Mouse (Mus musculus): ENCODE results near the gene Ddx49. TPM values are rescaled to one million over a fixed set of nuclear protein-coding genes. Genes with fewer than 3 reads are reported as not detected.

Gene Ddx49
- total RNA-seq, 4 experiments from 2014 or later: 74.5 to 93.4 (median 86.3) TPM

DNA sequence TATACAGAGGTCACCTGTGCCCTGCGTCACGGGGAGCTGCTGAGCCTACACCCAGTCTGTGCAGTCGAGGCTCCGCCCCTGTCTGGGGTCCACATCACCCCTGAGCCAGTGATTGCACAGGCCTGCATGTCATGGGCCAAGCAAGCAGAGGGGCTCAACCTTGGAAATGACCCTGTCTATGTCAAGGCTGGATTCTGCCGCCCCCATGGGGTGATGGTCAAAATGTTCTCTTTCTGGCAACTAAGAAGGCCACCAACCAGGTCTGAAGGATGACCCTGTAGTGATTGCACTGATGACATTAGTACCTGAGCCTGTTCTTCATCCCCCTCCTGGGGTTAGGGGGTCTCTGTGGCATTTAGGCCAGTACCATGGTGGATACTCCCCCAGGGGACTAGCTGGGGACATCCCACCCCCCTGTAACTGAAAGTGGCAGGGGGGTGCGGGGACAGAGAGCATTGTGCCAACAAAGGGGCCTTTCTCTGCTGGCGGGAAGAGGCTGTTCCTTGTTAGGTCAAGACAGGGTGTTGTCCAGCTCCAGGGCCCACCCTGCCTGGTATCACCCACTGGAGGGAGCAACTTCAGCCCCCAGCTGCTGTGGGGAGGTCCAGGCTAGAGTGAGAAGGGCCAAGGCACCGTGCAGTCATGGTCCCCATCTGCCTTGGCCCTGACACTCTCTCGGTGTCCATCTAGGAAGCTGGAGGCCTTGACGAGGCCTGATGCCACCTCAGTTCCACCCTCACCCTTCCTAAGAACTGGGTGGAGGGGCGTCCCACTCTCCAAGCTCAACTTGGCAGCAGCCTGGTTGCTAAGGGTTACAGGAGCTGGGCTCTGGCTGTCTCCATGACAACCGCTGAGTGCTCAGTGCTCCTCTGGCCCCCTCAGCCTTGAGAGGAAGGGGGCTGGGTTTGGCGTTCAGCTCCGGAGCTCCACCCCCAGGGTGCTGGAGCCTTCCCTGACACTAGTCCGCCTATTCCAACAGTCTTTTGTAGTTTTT is 14.5 kb upstream of the Ddx49 start:
- DNase-seq: no peak

DNA sequence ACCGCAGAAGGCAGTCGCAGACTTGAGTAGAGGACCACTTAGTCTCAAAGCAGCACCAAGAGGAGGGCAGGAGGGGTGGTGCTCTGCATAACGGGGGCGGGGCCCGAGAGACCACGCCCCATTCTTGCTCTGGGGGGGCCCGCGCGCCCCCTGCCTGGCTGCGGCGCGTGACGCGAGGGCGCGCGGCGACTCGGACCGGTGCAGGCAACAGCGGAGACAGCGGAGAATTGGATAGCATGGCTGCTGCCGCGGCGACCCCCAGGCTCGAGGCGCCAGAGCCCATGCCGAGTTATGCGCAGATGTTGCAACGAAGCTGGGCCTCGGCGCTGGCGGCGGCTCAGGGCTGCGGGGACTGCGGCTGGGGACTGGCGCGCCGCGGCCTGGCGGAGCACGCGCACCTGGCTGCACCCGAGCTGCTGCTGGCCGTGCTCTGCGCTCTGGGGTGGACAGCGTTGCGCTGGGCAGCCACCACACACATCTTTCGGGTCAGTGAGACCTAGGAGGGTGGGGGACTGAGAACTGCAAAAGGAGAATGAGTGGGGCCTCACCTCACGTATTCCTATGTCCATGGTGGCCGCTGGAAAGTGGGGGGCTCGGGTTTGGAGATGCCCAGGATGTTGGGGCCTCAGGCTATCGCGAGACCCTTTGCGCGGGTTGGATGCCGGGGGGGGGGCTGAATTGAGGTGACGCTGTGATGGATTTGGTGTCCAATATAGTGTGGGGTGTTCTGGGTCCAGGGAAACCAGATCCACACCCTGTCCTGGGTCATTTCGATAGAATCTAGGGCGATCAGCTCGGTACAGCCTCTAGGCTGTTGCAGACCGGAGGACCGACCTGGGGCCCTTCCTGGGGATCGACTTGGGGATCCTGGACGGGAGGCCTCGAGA is 13.6 kb upstream of the Ddx49 start, which contains the start of gene Cers1:
TSS of gene Cers1 (plus strand) at position 152 of the 887 bp plus-strand sequence.
- DNase-seq: no peak

DNA sequence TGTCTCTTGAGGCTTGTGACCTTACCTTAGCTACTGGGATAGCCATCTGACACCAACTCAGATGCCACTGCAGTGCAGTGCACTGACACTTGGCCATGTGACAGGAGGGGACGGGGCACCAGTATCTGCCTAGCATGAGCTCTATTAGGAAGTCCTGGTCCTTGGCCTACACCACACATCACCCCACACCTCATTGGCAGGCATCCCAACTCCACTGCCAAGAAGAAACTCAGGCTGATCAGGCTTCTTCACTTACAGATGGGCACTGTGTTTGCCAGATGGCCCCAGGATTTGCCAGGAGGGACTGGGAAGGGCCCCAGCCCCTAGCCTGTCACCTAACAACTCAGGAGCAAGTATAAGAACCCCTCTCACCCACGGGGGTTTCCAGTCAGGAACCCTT is 11.1 kb upstream of the Ddx49 start:
- no peak for DNase-seq

DNA sequence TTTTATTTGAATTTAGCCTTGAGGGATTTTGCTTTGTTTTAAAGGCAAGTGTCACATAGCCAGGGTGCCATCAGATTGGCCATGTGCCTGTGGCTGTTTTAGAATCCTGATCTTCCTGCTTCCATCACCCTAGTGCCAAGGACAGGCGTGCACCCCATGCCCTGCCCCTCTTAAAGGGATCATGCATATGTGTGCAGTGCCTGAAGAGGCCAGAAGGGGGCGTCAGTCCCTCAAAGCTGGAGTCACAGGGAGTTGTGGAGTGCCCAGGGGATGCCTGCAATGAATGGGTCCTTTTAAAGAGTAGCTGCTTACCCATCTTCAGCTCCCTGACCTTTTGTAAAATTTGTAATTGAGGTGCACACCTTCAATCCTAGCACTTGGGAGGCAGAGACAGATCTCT is 7.0 kb upstream of the Ddx49 start:
- no peak for DNase-seq

DNA sequence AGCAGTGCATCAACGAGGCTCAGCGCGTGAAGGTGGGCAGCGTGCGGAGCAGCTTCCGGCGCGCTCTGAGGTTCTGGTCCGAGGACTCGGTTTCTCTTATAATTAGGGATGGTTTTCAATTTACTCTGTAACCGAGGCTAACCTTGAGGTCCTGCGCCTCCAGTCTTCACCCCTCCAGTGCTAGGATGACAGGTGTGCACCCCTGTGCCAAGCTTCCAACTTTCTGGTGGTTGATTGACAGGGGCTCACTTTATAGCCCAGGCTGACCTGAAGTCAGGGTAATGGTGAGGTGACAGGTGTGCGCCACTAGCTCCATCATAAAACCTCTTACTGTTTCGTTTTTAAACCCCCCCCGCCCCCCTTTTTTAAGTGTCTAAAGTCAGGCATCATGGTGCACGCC is 612 bp upstream of the Ddx49 start:
- no peak for DNase-seq

DNA sequence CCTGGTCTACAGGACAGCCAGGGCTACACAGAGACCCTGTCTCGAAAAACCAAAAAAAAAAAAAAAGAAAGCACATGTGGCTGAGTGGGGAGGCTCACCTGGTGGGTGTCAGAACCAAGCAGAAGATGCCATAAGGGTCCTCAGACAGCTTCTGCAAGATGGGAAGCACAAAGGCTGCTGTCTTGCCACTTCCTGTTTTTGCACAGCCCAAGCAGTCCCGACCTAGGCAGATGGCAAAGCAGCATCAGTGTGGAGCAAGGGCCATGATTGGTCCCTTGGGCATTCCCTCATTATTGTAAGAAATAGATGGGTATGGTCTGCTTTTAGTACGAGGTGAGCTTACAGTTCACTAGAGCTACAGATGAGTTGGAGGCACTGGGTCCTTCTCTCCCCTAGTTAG is 1.4 kb downstream of the Ddx49 start:
- no peak for DNase-seq

DNA sequence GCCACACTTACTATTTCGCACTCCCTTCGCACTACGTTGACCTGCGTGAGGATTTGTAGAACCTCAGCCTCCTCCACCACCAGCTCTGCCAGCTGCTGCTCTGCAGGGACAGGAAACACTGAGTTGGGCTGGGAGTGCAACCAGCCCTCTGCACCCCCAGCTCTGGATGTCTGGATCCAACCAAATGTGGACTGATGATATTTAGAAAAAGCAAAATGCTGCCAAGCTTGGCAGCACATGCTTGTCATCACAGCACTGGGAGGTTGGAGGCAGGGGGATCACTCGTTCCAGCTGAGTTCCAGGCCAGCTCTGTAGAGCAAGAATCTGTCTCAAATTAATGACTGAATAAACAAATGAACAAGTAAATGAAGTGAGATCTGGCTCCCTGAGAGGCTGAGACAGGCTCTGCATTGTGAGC is 8.3 kb downstream of the Ddx49 start:
- DNase-seq: no peak

DNA sequence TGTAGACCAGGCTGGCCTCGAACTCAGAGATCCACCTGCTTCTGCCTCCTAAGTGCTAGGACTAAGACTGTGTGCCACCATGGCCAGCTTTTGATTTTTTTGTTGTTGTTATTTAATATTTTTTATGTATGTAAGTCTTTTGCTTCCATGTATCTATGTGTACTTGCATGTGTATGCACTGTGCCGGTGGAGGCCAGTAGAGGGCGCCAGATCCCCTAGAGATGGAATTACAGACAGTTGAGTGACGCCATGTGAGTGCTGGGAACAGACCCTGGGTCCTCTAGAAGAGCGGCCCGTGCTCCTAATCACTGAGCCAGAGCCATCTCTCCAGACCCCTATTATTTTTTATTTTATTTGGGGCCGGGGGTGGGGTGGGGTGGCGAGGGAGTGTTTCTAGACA is 15.6 kb downstream of the Ddx49 start:
- DNase-seq: no peak

DNA sequence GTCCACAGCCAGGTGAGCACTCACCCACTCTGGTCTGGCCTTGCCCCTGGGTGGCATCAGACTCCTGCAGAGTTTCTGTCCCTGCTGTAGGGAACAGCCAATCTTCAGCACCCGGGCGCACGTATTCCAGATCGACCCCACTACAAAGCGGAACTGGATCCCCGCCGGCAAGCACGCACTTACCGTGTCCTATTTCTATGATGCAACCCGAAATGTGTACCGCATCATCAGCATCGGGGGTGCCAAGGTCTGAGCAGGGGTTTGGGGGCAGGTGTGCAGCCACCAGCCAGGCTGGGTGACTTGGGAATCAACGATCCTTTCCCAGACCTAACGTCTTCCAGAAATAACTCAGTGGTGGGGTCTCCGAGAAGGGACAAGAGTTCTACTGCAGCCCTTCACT is 17.0 kb downstream of the Ddx49 start:
- DNase-seq: no peak

DNA sequence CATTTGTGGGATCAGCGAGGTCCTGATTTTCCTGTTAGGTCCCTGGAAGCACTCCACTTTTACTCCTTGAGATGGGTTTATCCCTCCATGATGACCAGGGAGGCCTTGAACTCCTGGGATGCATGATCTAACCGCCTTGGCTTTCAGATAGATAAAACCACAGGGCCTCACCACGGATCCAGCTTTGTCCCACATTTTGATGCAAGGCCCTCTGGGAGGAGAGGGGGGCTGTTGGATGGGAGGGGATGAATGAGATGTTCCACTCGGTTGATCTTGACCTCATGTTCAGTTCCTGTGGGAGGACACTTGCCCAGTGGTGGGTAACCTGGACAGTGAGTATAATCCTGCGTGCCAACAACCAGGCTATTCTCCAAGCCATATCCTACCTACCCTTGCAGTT is 17.9 kb downstream of the Ddx49 start:
- no peak for DNase-seq

DNA sequence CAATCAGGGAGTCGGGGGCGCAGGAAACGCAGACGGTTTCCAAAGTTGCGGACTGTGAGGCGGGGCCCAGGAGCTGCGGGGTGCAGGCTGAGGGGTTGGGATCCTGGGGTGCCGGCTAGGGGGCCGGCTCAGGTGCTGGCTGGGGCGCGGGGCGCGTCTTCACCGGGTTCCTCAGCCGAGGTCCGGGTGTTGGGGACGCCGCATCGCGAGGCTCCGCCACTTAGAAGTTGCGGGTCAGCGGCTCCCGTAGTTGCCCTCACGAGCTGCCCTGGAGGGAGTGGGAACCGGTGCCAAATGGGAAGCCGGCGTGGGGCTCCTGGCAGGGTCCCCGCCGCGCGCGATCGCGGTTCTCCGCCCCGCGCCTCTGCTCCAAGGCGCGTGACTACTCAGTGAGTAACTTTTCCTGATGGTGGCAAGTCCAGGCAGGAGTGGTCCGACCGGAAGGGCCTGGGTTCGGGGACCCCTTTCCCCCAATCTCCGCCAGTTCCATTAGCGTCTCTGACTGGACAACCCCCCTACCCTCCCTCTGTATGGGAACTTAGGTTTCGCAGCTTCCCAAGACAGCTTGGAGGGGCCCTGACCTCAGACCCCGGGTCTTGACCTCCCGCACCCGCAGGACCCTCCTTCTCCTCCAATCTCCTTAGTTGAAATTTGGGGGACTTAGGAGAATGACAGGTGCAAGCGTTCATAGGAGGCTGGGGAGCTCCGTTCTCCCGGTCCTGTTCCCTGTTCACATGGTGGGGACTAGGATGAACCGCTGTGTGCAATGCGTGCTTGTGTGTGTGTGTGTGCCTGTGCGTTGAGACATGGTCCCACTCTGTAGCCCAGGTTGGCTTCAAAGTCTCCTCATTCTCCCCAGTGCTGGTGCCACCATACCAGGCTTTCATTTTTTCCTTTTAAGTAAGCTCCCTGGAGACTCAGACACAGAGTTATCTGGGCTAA is 18.9 kb downstream of the Ddx49 start:
- no peak for DNase-seq

DNA sequence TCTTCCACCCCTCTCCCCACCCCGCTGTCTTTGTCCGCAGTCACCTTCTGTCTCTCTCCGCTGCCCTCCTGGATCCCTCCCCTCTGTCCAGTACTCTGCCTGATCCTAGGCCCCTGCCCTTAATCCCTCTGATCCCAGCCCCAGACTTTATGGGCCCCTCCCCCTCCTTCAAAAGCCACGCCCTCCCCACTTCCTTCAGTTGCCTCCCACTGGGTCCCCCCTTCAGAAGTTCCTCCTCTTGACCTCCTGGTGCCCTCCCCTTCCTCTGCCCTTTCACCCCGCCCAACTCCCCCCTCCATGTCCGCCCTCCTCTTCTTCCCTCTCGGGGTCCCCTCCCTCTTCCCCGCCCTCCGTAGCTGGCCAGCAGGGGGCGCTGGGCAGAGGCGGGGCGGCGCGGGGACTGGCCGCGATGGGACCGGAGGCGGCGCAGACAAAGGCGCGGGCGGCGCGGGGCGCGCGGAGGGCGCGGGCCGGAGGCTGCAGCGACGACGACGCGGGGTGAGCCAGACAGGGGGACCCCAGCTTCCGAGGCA is 19.6 kb downstream of the Ddx49 start, which contains the start of gene Homer3:
TSS of gene Homer3 (plus strand) at position 225 of the 533 bp plus-strand sequence.
- DNase-seq: peak; percentile 88

DNA sequence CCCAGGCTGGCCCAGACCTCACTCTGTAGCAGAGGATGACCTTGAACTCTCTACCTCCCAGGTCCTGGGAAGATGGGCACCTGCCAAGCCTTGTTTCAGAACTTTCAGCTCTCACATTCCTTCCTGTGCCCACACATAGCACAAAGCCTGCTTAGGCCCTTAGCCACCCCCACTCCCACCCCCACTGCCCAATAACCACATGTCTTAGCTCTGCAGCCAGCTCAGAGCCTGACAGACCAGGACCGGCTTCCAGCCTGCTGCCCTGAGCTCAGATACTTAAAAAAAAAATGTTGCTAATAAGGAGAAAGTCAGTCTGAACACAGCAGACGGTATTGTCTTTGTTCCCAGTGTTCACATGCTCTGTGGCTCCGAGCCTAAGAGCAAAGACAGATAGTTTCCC is 21.3 kb downstream of the Ddx49 start:
- no peak for DNase-seq

DNA sequence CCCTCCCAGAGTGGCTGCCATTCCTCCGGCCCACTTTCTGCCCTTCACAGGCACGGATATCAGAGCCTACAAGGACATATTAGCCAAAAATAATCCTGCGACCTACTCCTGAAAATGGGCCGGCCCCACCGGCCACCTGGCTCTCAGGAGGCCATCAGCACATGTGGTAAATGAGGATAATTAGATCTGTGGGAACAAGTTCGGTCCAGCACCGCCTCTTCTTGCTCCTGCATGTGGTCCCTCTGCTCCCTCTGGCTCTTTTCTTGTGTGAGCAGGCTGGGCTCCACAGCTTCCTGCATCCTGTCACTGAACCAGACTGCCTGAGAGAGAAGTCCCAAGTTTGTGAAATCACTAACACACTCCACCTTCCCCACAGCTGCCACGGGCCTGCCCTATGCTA is 23.0 kb downstream of the Ddx49 start:
- DNase-seq: no peak

DNA sequence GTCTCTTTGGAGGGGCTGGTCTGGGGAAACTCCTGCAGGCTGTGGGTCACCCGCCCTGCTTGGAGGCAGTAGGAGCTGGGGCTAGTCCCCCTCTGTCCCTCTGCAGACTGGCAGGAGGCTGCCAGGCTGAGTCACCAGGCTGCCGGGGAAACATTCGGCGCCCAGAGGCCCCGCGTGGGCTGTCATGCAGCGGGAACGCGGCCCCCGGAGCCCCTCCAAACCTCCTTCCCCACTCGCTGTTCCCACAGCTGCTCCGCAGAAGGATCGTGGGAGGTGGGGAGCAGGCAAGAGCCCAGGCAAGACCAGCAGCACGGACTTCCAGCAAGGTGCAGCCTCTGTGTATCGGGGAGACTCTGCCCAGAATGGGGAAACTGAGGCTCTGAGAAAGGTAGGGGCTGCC is 24.1 kb downstream of the Ddx49 start:
- DNase-seq: no peak

DNA sequence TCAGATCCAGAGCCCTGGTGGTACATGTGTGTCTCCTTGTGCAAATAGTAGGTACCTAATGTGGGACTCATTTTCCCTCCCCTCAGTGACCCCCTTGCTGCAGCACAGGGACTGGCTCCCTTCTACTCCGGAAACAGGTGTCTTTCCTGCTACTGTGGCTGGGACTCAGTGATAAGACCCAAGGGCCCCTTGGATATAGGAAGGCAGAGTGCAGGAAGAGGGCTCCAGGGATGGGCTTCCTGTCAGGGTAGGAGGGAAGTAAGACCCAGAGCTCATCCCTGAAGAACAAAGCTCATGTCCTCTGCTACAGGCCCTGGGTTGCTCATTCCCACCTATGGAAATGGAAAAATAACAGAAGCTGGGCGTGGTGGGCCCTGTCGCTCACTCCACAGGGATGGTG is 25.8 kb downstream of the Ddx49 start:
- no peak for DNase-seq

DNA sequence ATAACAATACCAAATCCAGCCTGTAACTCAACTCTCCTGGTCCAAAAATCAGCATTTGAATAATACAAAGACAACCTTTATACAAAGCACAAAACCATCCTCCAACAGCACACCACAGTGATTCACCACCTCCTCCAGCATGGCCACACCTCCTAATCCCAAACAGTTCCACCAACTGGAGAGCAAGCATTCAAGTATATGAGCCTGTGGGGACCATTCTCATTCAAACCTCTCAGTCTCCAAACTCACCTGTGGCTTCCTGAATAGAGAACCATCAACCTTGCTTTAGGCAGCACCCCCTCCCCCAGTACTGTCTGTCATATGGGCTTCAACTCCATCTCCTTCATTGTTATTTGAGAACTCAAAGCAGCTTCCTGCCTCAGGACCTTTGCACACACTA is 27.9 kb downstream of the Ddx49 start:
- no peak for DNase-seq

DNA sequence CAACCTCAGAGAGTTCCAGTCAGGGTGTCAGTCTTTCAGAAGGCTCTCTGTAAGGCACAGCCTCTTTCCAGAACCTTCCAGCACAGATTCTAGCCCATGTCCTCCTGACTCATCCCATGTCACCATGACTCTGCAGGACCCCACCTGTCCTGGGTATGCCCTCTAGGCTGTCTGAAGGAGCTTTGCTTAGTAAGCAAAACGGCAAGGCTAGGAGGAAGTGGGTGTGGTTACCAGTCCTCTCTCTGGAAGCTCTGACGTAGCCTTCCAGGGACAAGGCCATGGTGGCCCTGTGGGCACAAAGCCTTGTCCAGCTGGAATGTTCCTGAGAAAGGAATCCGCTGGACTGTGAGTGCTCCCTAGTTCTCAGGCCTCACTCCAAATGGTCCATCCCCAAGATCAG is 29.3 kb downstream of the Ddx49 start:
- peak; percentile 80 for DNase-seq

DNA sequence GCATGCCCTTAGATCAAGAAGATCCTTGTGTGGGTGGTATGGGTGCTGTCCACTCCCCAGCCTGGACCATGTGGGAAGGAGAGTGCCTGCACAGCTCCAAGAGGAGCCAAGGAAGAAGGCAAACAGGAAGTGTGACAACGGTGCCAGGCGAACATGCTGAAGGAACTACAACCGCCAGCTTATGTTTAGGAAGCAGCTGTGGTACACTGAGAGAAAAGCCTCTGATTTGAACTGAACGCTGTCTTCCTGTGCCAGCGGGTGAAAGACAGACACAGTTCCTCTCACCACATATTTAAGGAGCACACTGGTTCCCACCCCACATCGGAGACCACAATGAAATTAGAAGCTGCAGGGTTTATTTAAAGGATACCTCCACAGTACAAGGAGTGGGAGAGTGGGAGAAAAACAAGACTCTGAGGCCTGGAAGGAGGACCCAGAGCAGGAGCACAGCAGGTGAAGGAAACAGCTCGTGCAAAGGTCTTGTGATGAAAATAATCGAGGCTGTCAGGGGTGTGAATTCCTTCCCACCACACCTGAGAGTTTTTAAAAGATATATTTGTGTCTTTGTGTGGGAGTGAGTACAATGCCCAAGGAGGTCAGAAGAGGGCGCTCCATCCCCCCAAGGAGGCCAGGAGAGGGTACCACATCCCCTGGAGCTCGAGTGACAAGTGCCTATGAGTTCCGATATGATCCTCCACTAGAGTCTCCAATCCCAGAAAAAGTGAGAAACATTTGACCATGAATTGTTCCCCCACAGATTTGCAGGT is 33.3 kb downstream of the Ddx49 start:
- no peak for DNase-seq

DNA sequence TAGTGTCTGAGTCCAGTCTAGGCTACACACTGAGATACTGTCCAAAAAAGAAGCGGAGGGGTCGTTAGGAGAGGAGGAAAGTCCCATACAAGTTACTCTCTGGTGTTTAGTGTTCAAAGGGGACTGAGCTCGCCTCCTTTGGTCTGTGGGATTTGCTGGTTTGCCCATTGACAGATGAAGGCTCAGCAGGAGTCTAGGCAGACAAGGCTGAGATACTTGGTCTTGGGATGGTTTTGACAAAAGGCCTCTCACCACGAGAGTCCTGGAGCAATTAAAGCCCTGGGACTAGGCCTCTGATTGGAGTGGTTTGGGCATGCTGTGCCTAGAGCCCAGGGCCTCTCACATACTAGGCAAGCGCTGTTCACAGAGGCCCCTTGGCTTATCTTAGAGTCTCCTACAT is 34.0 kb downstream of the Ddx49 start:
- no peak for DNase-seq

DNA sequence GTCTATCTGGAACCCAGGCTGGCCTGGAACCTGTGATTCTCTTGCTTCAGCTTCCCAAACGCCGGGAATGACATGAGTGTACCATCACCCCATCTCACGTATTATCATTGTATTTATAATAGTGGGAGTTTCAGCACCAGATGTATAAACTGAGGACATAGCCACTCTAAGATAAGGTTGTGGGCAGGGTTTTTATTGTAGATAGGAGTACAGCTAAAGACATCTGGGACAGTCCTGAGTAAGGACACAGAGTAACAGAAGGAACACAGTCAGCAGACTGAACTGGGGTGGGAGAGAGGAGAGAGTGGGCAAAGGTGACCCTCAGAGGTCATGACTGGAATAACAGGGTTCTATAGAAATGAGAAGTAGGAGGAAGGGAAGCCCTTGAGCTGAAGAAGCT is 34.6 kb downstream of the Ddx49 start:
- no peak for DNase-seq
